Comparison of ENCODE assay signal across 8 mouse cellular contexts in the genomic region with DNA sequence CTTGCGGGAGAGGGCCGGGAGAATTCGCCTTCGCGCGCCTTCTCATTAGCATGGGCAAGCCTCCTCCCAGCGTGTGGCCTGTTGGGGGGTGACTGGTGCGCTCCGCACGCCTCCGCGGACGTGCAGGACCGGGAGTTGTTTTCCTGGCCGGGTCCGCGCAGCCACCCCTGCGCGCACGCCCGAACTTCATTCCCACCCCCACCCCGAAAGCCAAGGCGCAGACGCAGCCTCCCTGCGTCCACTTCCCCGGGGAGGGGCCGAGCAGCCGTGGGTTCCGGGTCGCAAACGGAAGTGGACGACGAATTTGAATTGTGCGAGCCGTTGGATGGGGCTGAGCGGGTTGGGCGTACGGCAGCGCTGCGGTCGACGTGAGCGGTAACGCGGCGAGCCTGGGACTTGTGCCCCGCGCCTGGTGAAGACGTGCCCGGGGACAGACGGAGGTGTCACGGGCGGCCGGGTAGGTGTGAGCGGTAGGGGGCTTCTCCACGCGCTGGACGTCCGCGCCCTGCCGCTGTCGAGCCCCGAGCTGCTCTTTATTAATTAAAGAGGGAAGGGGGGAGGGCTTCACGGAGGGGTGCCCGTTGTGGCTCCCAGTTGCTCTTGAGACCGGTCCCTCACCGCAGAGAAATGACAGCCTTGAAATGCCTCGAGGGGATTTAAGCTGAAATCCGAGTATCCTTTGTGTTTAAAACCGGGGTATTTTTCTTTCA. TPM values are rescaled to one million over a fixed set of nuclear protein-coding genes. Genes with fewer than 3 reads are reported as not detected.
A peak's percentile ranks its signal among the peaks of the same experiment; 100 is the strongest.
DNase-seq lines count a peak whose midpoint lies in the region; ATAC-seq and TF ChIP-seq lines count a peak whose summit lies in the region.

A gene (plus strand): TSS at position 74 of the 710 bp plus-strand sequence.

- TF ChIP-seq POLR2A in olfactory bulb, adult 2 months (IDR thresholded peaks at IDR 0.05; ENCODE audit: insufficient read depth, low read depth, low read length): peak; percentile 69
- peak; percentile 80; the same call in 1 of the 2 replicates for TF ChIP-seq POLR2A in thymus, adult 2 months (IDR thresholded peaks at IDR 0.05; ENCODE audit: control insufficient read depth, extremely low read depth, insufficient read depth, low read length, poor library complexity)

- H3K4me1 ChIP-seq in G1E (ENCODE audit: insufficient read depth, low read depth, low read length): peaks cover 31% of the 10 kb centered on the region
- peaks cover 14% of the 10 kb centered on the region for H3K4me1 ChIP-seq in forebrain, embryonic 16.5 days (replicated peaks; ENCODE audit: control insufficient read depth, insufficient read depth, low read length)
- H3K4me1 ChIP-seq in lung, embryonic 14.5 days (ENCODE audit: insufficient read depth): 0 out of 2 replicates have a peak, but pooled peaks cover 7% of the 10 kb centered on the region
- H3K4me1 ChIP-seq in olfactory bulb, adult 2 months (ENCODE audit: control insufficient read depth, insufficient read depth, low read length): no peaks in the 10 kb centered on the region
- H3K4me1 ChIP-seq in thymus, adult 2 months (replicated peaks; ENCODE audit: control insufficient read depth, insufficient read depth, low read length): no peaks in the 10 kb centered on the region

- no peaks in the 10 kb centered on the region for H3K27me3 ChIP-seq in G1E (ENCODE audit: insufficient read depth, low read length)
- H3K27me3 ChIP-seq in forebrain, embryonic 16.5 days (replicated peaks; ENCODE audit: control insufficient read depth, insufficient read depth, low read length): no peaks in the 10 kb centered on the region
- H3K27me3 ChIP-seq in lung, embryonic 14.5 days (ENCODE audit: insufficient read depth, low read length): no peaks in the 10 kb centered on the region
- H3K27me3 ChIP-seq in thymus, adult 2 months (ENCODE audit: control insufficient read depth, insufficient read depth, low read length): no peaks in the 10 kb centered on the region

- under 1% methylated on average over 70 of the region's 70 CpGs for WGBS in forebrain, embryonic 16.5 days
- under 1% methylated on average over 70 of the region's 70 CpGs for WGBS in lung, embryonic 14.5 days
- WGBS in olfactory bulb, adult 2 months: under 1% methylated on average over 70 of the region's 70 CpGs
- WGBS in thymus, adult 2 months: under 1% methylated on average over 70 of the region's 70 CpGs

- peak within 1 kb of the TSS; percentile 91 for H3K4me3 ChIP-seq in G1E (ENCODE audit: low read depth, low read length)
- peak within 1 kb of the TSS; percentile 85 for H3K4me3 ChIP-seq in forebrain, embryonic 16.5 days (replicated peaks; ENCODE audit: low read length)
- H3K4me3 ChIP-seq in layer of hippocampus, adult 2 months: peak within 1 kb of the TSS; percentile 77
- peak within 1 kb of the TSS; percentile 70 for H3K4me3 ChIP-seq in lung, embryonic 14.5 days (ENCODE audit: low read depth, low read length)
- H3K4me3 ChIP-seq in olfactory bulb, adult 2 months (ENCODE audit: insufficient read depth, low read depth, low read length): peak within 1 kb of the TSS; percentile 58
- peak within 1 kb of the TSS; percentile 89 for H3K4me3 ChIP-seq in thymus, adult 2 months (ENCODE audit: control insufficient read depth, insufficient read depth, low read length)

- peaks cover 18% of the 10 kb centered on the region for H3K36me3 ChIP-seq in G1E (replicated peaks)
- peaks cover 7% of the 10 kb centered on the region for H3K36me3 ChIP-seq in forebrain, embryonic 16.5 days (ENCODE audit: control insufficient read depth, insufficient read depth)
- peaks cover 14% of the 10 kb centered on the region for H3K36me3 ChIP-seq in lung, embryonic 14.5 days (ENCODE audit: insufficient read depth)
- H3K36me3 ChIP-seq in thymus, adult 2 months (ENCODE audit: control insufficient read depth, insufficient read depth, low read length): peaks cover 4% of the 10 kb centered on the region; the same call in 1 of the 2 replicates

- TF ChIP-seq CTCF in G1E (IDR thresholded peaks at IDR 0.05; ENCODE audit: low read depth, low read length): no peak
- peak; percentile 8; the same call in 1 of the 2 replicates for TF ChIP-seq CTCF in layer of hippocampus, adult 2 months (conservative IDR thresholded peaks at IDR 0.05)
- TF ChIP-seq CTCF in lung, embryonic 14.5 days (IDR thresholded peaks at IDR 0.05; ENCODE audit: low read depth): no peak
- no peak for TF ChIP-seq CTCF in olfactory bulb, adult 2 months (IDR thresholded peaks at IDR 0.05; ENCODE audit: insufficient read depth, low read depth, low read length)
- no peak for TF ChIP-seq CTCF in thymus, adult 2 months (IDR thresholded peaks at IDR 0.05; ENCODE audit: borderline replicate concordance, control insufficient read depth, extremely low read depth, insufficient read depth, low read length, poor library complexity)

- intact Hi-C loops in heart, postnatal 36 days (cut with DNase I): loop anchor here (1.0 kb wide), 1 partner anchor 29 kb away; a partner anchor contains a TSS

- H3K27ac ChIP-seq in forebrain, embryonic 16.5 days (ENCODE audit: low read length): peak within 1 kb of the TSS; percentile 93
- peak within 1 kb of the TSS; percentile 95 for H3K27ac ChIP-seq in layer of hippocampus, adult 2 months
- H3K27ac ChIP-seq in lung, embryonic 14.5 days (ENCODE audit: low read depth): peak within 1 kb of the TSS; percentile 97
- peak within 1 kb of the TSS; percentile 6; the same call in 1 of the 2 replicates for H3K27ac ChIP-seq in olfactory bulb, adult 2 months (ENCODE audit: insufficient read depth, low read depth, low read length)
- peak within 1 kb of the TSS; percentile 15 for H3K27ac ChIP-seq in thymus, adult 2 months (ENCODE audit: control insufficient read depth, insufficient read depth, low read length)

- peak within 1 kb of the TSS; percentile 61 for H3K4me2 ChIP-seq in forebrain, embryonic 16.5 days (ENCODE audit: low read length)
- peak within 1 kb of the TSS; percentile 71 for H3K4me2 ChIP-seq in lung, embryonic 14.5 days

- peak; percentile 96 for ATAC-seq in G1E (ENCODE audit: extremely low read depth, insufficient number of reproducible peaks, low FRiP score, poor library complexity, severe bottlenecking)
- ATAC-seq in forebrain, embryonic 16.5 days: peak; percentile 97
- peak; percentile 97 for ATAC-seq in lung, embryonic 14.5 days (ENCODE audit: insufficient read depth)

- DNase-seq in G1E (ENCODE audit: low spot score): peak; percentile 95
- DNase-seq in cerebellum, adult 18-20 months: peak; percentile 86 to 90
- peak; percentile 84 to 88 for DNase-seq in heart, postnatal 36 days
- DNase-seq in layer of hippocampus, adult 2 months (ENCODE audit: low spot score in 2 of 2): peak; percentile 79 to 82
- DNase-seq in lung, embryonic 14.5 days: peak; percentile 96
- DNase-seq in thymus, adult 2 months: peak; percentile 80

- H3K9ac ChIP-seq in forebrain, embryonic 16.5 days (replicated peaks; ENCODE audit: low read depth, low read length): peak within 1 kb of the TSS; percentile 96
- peak within 1 kb of the TSS; percentile 89 for H3K9ac ChIP-seq in lung, embryonic 14.5 days

- H3K9me3 ChIP-seq in G1E (replicated peaks): no peaks in the 10 kb centered on the region
- no peaks in the 10 kb centered on the region for H3K9me3 ChIP-seq in forebrain, embryonic 16.5 days (ENCODE audit: control insufficient read depth, low read length)
- H3K9me3 ChIP-seq in lung, embryonic 14.5 days (ENCODE audit: low read depth, low read length): no peaks in the 10 kb centered on the region

RNA-seq across cellular contexts. Expression of the gene that starts here (rescaled TPM):
- 109 and 114 TPM in 2 replicates for total RNA-seq in G1E (2014; fragmentation: Nextera tagmentation)
- 48.1 and 50.5 TPM in 2 replicates for total RNA-seq in G1E (2017)
- 4.1 and 6.3 TPM in 2 replicates for polyA plus RNA-seq in G1E (2012)
- 34.1 and 44.0 TPM in 2 replicates for polyA plus RNA-seq in forebrain, embryonic 16.5 days (2015; fragmentation: Nextera tagmentation; extraction: Ambion mirVana)
- 1 to 10 TPM; 2.2 to 2.4 TPM for total RNA-seq in heart, postnatal 36 days (2021)
- total RNA-seq in layer of hippocampus, adult 2 months (2021): 10 to 100 TPM; 12.4 to 14.7 TPM
- polyA plus RNA-seq in lung, embryonic 14.5 days (2014; fragmentation: Nextera tagmentation; extraction: Ambion mirVana): 40.5 and 41.5 TPM in 2 replicates
- polyA plus RNA-seq in olfactory bulb, adult 2 months (2012; ENCODE audit: insufficient read depth, insufficient read length, low replicate concordance, missing spikeins): 105 TPM in 1 of 2 replicates, not detected in the other
- 4.3 and 5.7 TPM in 2 replicates for polyA plus RNA-seq in thymus, adult 2 months (2012; rRNA removed)

Comparison
In these comparisons a context has a peak if more than half of its experiments do, and no peak if none do; other contexts are left out.
1. Peak in every context shown above with its lines: DNase-seq, ATAC-seq, H3K4me3 ChIP-seq and H3K27ac ChIP-seq.
2. H3K27ac ChIP-seq: peak in every context shown above with its lines; median percentile 97 in lung, embryonic 14.5 days; 95 in layer of hippocampus, adult 2 months; 93 in forebrain, embryonic 16.5 days; 15 in thymus, adult 2 months; 6 in olfactory bulb, adult 2 months.